Mouse (Mus musculus) retina, adult 2 months (tissue): ENCODE results near the gene Htr2a.

Source experiments
- DNase-seq: peaks from one replicate; pipeline ENCODE4 v3.0.0-alpha.2; 2012; ENCODE audit warnings: low read depth, low spot score

Gene Htr2a

GRCm38 (mm10) chr14:74640819-74641381, at the start of gene Htr2a:
Gene Htr2a (plus strand): TSS chr14:74640840.
- DNase-seq = no peak

GRCm38 (mm10) chr14:74601333-74602087, 39.1 kb upstream of the Htr2a start:
- no peak for DNase-seq

GRCm38 (mm10) chr14:74602543-74602942, 38.1 kb upstream of the Htr2a start:
- peak; percentile 9 for DNase-seq

GRCm38 (mm10) chr14:74603131-74603766, 37.4 kb upstream of the Htr2a start:
- DNase-seq = no peak

GRCm38 (mm10) chr14:74611326-74611725, 29.3 kb upstream of the Htr2a start:
- DNase-seq = no peak

- DNase-seq = no peak
Measured at GRCm38 (mm10) chr14:74618858-74619257, 21.8 kb upstream of the Htr2a start.

GRCm38 (mm10) chr14:74638071-74638470, 2.6 kb upstream of the Htr2a start:
- no peak for DNase-seq

GRCm38 (mm10) chr14:74641668-74642230, 1.1 kb downstream of the Htr2a start:
- DNase-seq = no peak

GRCm38 (mm10) chr14:74643296-74643695, 2.7 kb downstream of the Htr2a start:
- DNase-seq = peak; percentile 36

GRCm38 (mm10) chr14:74646107-74646793, 5.6 kb downstream of the Htr2a start:
- no peak for DNase-seq

GRCm38 (mm10) chr14:74650001-74650400, 9.4 kb downstream of the Htr2a start:
- DNase-seq = no peak

GRCm38 (mm10) chr14:74651678-74652077, 11.0 kb downstream of the Htr2a start:
- DNase-seq = no peak

- DNase-seq = no peak
Measured at GRCm38 (mm10) chr14:74657227-74657626, 16.6 kb downstream of the Htr2a start.

- DNase-seq = no peak
Measured at GRCm38 (mm10) chr14:74659411-74659841, 18.8 kb downstream of the Htr2a start.

- DNase-seq = no peak
Measured at GRCm38 (mm10) chr14:74672137-74673019, 31.7 kb downstream of the Htr2a start.

- DNase-seq = no peak
Measured at GRCm38 (mm10) chr14:74673020-74673350, 32.3 kb downstream of the Htr2a start.

- DNase-seq = no peak
Measured at GRCm38 (mm10) chr14:74673584-74673983, 32.9 kb downstream of the Htr2a start.

GRCm38 (mm10) chr14:74679841-74680240, 39.2 kb downstream of the Htr2a start:
- no peak for DNase-seq

GRCm38 (mm10) chr14:74684298-74684978, 43.8 kb downstream of the Htr2a start:
- DNase-seq = no peak

- no peak for DNase-seq
Measured at GRCm38 (mm10) chr14:74691963-74692362, 51.3 kb downstream of the Htr2a start.
